Mouse (Mus musculus) limb, embryonic 14.5 days (tissue): ENCODE data around the gene Ksr2. TPM values are rescaled to one million over a fixed set of nuclear protein-coding genes. Genes with fewer than 3 reads are reported as not detected.
"Not testable (repeated sequence)": the region's sequence is repeated elsewhere in the genome, so short reads cannot be mapped to it uniquely, and the experiment has no call there.

Source experiments
- ATAC-seq: fragments of 200-750 bp; cut with Nextera tagmentation; 2 replicates; pipeline ENCODE4 v1.8.0; 2017; ENCODE audit warnings: low read depth, moderate number of reproducible peaks, moderate TSS enrichment; ENCODE audit not compliant: low FRiP score
- DNase-seq: peaks from one replicate; pipeline ENCODE4 v3.0.0-alpha.2; 2015; ENCODE audit warnings: low spot score
- H3K27ac ChIP-seq: fragments of 300-500 bp; sonication (generic); replicated peaks from 2 replicates; pipeline ENCODE4 v1.5.1; 2014; ENCODE audit warnings: low read depth, mild to moderate bottlenecking, low read length, moderate library complexity, mixed read lengths
- H3K27me3 ChIP-seq: fragments of 300-500 bp; sonication (generic); 2 replicates; pipeline ENCODE4 v1.6.1; 2014; ENCODE audit warnings: low read length, mixed read lengths; ENCODE audit not compliant: control insufficient read depth, insufficient read depth
- H3K36me3 ChIP-seq: fragments of 300-500 bp; sonication (generic); 2 replicates; pipeline ENCODE4 v1.6.1; 2014; ENCODE audit warnings: mild to moderate bottlenecking, low read length, moderate library complexity, mixed read lengths; ENCODE audit not compliant: control insufficient read depth, insufficient read depth
- H3K4me1 ChIP-seq: fragments of 300-500 bp; sonication (generic); 2 replicates; pipeline ENCODE4 v1.6.1; 2014; ENCODE audit warnings: antibody characterized with exemption, low read length, mixed read lengths; ENCODE audit not compliant: control insufficient read depth, insufficient read depth
- H3K4me2 ChIP-seq: fragments of 300-500 bp; sonication (generic); replicated peaks from 2 replicates; pipeline ENCODE4 v1.6.1; 2014; ENCODE audit warnings: low read depth, mild to moderate bottlenecking, low read length, moderate library complexity; ENCODE audit not compliant: severe bottlenecking
- H3K4me3 ChIP-seq: fragments of 300-500 bp; sonication (generic); replicated peaks from 2 replicates; pipeline ENCODE4 v1.5.1; 2014; ENCODE audit warnings: low read length
- H3K9ac ChIP-seq: fragments of 300-500 bp; sonication (generic); 2 replicates; pipeline ENCODE4 v1.6.1; 2014; ENCODE audit warnings: mild to moderate bottlenecking, low read depth, low read length, moderate library complexity; ENCODE audit not compliant: severe bottlenecking
- H3K9me3 ChIP-seq: fragments of 300-500 bp; sonication (generic); 2 replicates; pipeline ENCODE4 v1.6.1; 2016; ENCODE audit warnings: low read length; ENCODE audit not compliant: control insufficient read depth
- POLR2A ChIP-seq: fragments of 200-500 bp; IDR thresholded peaks from 2 replicates; pipeline ENCODE4 v1.8.0; 2012; ENCODE audit warnings: inconsistent platforms, mild to moderate bottlenecking, moderate library complexity, borderline replicate concordance; ENCODE audit not compliant: insufficient read depth, insufficient read length; ENCODE audit errors: extremely low read depth
- WGBS: fragments of 180-500 bp; shearing (Covaris S2); extraction: QIAGEN DNeasy Blood & Tissue Kit; methylation state at CpG from one replicate; pipeline ENCODE4 v1.1.7; 2014; 5-methylcytosine and 5-hydroxymethylcytosine counted together
- polyA plus RNA-seq, 2 experiments: library from polyadenylated mRNA; depleted of rRNA in 1 of 2; stranded (reverse) in 1 of 2; unstranded in 1 of 2; fragments of >200 nt; fragmentation: Nextera tagmentation in 1 of 2; extraction: Ambion mirVana in 1 of 2; gene quantifications; 2 replicates each; pipeline versions ENCODE4 v1.2.1 to v1.2.3; 2012 to 2014

Ksr2 gene
- polyA plus RNA-seq, 2 experiments, result 0.08 to 0.13 TPM

GRCm38 (mm10) chr5:117373418-117373817 is 40.4 kb upstream of the Ksr2 start:
- TF ChIP-seq POLR2A, result no peak
- H3K9me3 ChIP-seq, result no peaks in the 10 kb centered on the region
- 79% methylated on average over 9 of the region's 9 CpGs for WGBS
- H3K9ac ChIP-seq, result no peak overlapping the region
- no peak for DNase-seq
- no peak overlapping the region for H3K4me3 ChIP-seq
- H3K27ac ChIP-seq, result no peak overlapping the region
- H3K27me3 ChIP-seq, result no peaks in the 10 kb centered on the region
- H3K36me3 ChIP-seq, result peaks cover 81% of the 10 kb centered on the region
- H3K4me2 ChIP-seq, result no peak overlapping the region
- no peaks in the 10 kb centered on the region for H3K4me1 ChIP-seq
- no peak for ATAC-seq

- no peak for DNase-seq
- Histone ChIP-seq H3K9ac (no peak overlapping the region), H3K9me3 (no peaks in the 10 kb centered on the region), H3K4me3 (no peak overlapping the region), H3K36me3 (peaks cover 79% of the 10 kb centered on the region), H3K4me1 (no peaks in the 10 kb centered on the region), H3K27ac (no peak overlapping the region), H3K4me2 (no peak overlapping the region), H3K27me3 (no peaks in the 10 kb centered on the region)
- TF ChIP-seq POLR2A, result no peak
- no peak for ATAC-seq
- 89% methylated on average over 7 of the region's 7 CpGs for WGBS
Observed at GRCm38 (mm10) chr5:117374372-117375049, 39.3 kb upstream of the Ksr2 start.

DNA sequence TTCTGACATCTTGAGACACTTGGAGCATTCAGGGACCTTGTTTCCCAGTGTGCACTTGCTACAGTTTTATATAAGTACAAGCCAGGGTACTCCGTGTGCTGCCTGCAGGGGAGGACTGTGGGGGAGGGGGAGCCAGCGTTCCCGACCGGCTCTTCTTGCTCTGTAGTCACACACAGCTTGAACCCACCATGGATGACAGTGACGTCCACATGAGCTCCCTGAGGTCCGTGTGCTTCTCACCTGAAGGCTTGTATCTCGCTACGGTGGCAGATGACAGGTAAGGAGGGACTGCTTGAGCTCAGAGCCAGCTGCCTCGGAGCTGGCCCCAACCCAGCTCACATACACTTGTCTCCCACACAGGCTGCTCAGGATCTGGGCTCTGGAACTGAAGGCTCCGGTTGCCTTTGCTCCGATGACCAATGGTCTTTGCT is 37.5 kb upstream of the Ksr2 start:
- Histone ChIP-seq H3K4me3 (no peak overlapping the region), H3K36me3 (peaks cover 77% of the 10 kb centered on the region), H3K9me3 (no peaks in the 10 kb centered on the region), H3K9ac (no peak overlapping the region), H3K27ac (no peak overlapping the region), H3K4me2 (no peak overlapping the region), H3K27me3 (no peaks in the 10 kb centered on the region), H3K4me1 (no peaks in the 10 kb centered on the region)
- DNase-seq, result no peak
- TF ChIP-seq POLR2A, result no peak
- 73% methylated on average over 11 of the region's 11 CpGs for WGBS
- ATAC-seq, result no peak

DNA sequence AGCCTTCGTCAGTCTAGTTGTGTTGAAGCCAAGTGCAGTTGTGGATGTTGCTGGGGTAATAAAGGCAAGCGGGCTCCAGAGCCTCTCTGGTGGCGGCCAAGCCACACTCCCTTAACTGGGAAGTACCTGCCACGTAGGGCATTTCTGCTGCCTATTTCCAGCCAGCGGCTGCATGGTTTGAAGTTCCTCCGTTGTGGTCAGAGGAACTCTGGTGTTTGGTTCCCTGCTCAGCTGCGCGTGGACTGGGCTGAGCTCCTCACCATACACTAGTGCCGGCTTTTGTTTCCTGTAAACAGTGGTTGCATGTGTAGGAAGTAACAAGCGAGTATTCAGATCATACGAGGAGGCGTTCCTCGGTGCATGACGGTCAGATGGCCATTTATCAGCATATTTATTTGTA is 36.1 kb upstream of the Ksr2 start:
- H3K36me3 ChIP-seq, result peaks cover 75% of the 10 kb centered on the region
- H3K9me3 ChIP-seq, H3K27ac ChIP-seq, H3K4me2 ChIP-seq, ATAC-seq, H3K9ac ChIP-seq, H3K27me3 ChIP-seq, H3K4me3 ChIP-seq, DNase-seq, H3K4me1 ChIP-seq: not testable (repeated sequence)
- WGBS, result 90% methylated on average over 14 of the region's 14 CpGs

GRCm38 (mm10) chr5:117380199-117380598 is 33.6 kb upstream of the Ksr2 start:
- Histone ChIP-seq H3K9ac (no peak overlapping the region), H3K4me1 (no peaks in the 10 kb centered on the region), H3K9me3 (no peaks in the 10 kb centered on the region), H3K27me3 (no peaks in the 10 kb centered on the region), H3K4me3 (no peak overlapping the region), H3K27ac (no peak overlapping the region), H3K4me2 (no peak overlapping the region), H3K36me3 (peaks cover 80% of the 10 kb centered on the region)
- TF ChIP-seq POLR2A, result no peak
- 76% methylated on average over 4 of the region's 4 CpGs for WGBS
- no peak for DNase-seq
- no peak for ATAC-seq

DNA sequence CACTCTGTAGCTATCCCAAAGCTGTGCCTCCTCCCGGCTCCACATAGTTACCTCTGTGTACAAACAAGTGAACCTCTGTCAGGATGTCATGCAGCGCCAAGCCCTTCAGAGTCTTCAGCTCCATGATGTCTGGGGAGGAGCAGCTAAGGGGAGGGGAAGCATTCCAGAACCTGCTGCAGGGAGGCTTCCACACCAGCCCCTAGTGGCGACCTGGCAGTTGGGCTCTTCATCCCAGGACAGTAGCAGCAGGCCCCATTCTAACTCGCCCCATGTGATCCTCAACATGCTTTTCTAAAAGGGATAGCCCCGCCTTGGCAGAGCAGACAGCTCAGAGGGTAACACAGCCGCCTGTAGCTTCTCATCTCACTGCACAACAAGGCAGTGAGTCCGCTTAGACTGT is 32.0 kb upstream of the Ksr2 start:
- Histone ChIP-seq H3K27ac (no peak overlapping the region), H3K4me1 (no peaks in the 10 kb centered on the region), H3K9ac (no peak overlapping the region), H3K27me3 (no peaks in the 10 kb centered on the region), H3K4me2 (no peak overlapping the region), H3K4me3 (no peak overlapping the region), H3K36me3 (peaks cover 75% of the 10 kb centered on the region), H3K9me3 (no peaks in the 10 kb centered on the region)
- TF ChIP-seq POLR2A, result no peak
- ATAC-seq (no peak), DNase-seq (no peak)
- 80% methylated on average over 7 of the region's 7 CpGs for WGBS
